Mouse (Mus musculus) lung, postnatal 0 days (tissue): ENCODE data around the gene RPS10-NUDT3.

Source experiments
- CTCF ChIP-seq: IDR thresholded peaks from 2 replicates; pipeline ENCODE4 v1.5.1; 2016; ENCODE audit warnings: antibody characterized with exemption, mild to moderate bottlenecking
- EP300 ChIP-seq: IDR thresholded peaks from 2 replicates; pipeline ENCODE4 v1.6.1; 2016; ENCODE audit warnings: antibody characterized with exemption, mild to moderate bottlenecking, control low read depth

GRCm38 (mm10) chr17:27559596-27559995 lies 75.4 kb downstream of the RPS10-NUDT3 start:
- TF ChIP-seq EP300: no peak
- no peak for TF ChIP-seq CTCF
